Mouse (Mus musculus) testis, adult 2 months (tissue): Measurements from ENCODE around the gene Slc35e4.

Source experiments
- CTCF ChIP-seq: fragments of 200-500 bp; IDR thresholded peaks from 2 replicates; pipeline ENCODE4 v1.5.1; 2012; ENCODE audit warnings: low read depth, mild to moderate bottlenecking, inconsistent platforms, low read length, moderate library complexity; ENCODE audit not compliant: control insufficient read depth, insufficient read depth, insufficient replicate concordance
- POLR2A ChIP-seq: fragments of 200-500 bp; IDR thresholded peaks from 2 replicates; pipeline ENCODE4 v1.6.1; 2012; ENCODE audit warnings: low read depth, mild to moderate bottlenecking, inconsistent platforms, low read length, moderate library complexity; ENCODE audit not compliant: control insufficient read depth

- TF ChIP-seq POLR2A (no peak), CTCF (no peak)
Observed at GRCm38 (mm10) chr11:3961761-3962160, 47.3 kb upstream of the Slc35e4 start.
